Mouse (Mus musculus) kidney, postnatal 0 days (tissue): ENCODE data around the gene Pomt1. TPM values are rescaled to one million over a fixed set of nuclear protein-coding genes. Genes with fewer than 3 reads are reported as not detected.
A peak's percentile ranks its signal among the peaks of the same experiment; 100 is the strongest.

Source experiments
- ATAC-seq: fragments of 200-750 bp; cut with Nextera tagmentation; replicated peaks from 2 replicates; pipeline ENCODE4 v1.8.0; 2017; ENCODE audit warnings: low read depth, moderate number of reproducible peaks, moderate TSS enrichment, moderate library complexity; ENCODE audit not compliant: low FRiP score
- DNase-seq: peaks from one replicate; pipeline ENCODE4 v3.0.0-alpha.2; 2016; ENCODE audit warnings: low spot score
- H3K27ac ChIP-seq: fragments of 300-500 bp; sonication (generic); 2 replicates; pipeline ENCODE4 v1.5.1; 2014; ENCODE audit warnings: mild to moderate bottlenecking
- H3K27me3 ChIP-seq: fragments of 300-500 bp; sonication (generic); 2 replicates; pipeline ENCODE4 v1.6.1; 2014; ENCODE audit warnings: low read length, mixed read lengths; ENCODE audit not compliant: insufficient read depth
- H3K36me3 ChIP-seq: fragments of 300-500 bp; sonication (generic); 2 replicates; pipeline ENCODE4 v1.6.1; 2014; ENCODE audit warnings: low read length, mixed read lengths; ENCODE audit not compliant: insufficient read depth
- H3K4me1 ChIP-seq: fragments of 300-500 bp; sonication (generic); replicated peaks from 2 replicates; pipeline ENCODE4 v1.6.1; 2014; ENCODE audit warnings: antibody characterized with exemption, low read length, mixed read lengths; ENCODE audit not compliant: insufficient read depth
- H3K4me2 ChIP-seq: fragments of 300-500 bp; sonication (generic); 2 replicates; pipeline ENCODE4 v1.6.1; 2014; ENCODE audit warnings: mild to moderate bottlenecking, low read length, moderate library complexity, mixed read lengths
- H3K4me3 ChIP-seq: fragments of 300-500 bp; sonication (generic); replicated peaks from 2 replicates; pipeline ENCODE4 v1.5.1; 2014; ENCODE audit warnings: low read depth, low read length
- H3K9ac ChIP-seq: fragments of 300-500 bp; sonication (generic); 2 replicates; pipeline ENCODE4 v1.6.1; 2014; ENCODE audit warnings: low read depth, low read length
- H3K9me3 ChIP-seq: fragments of 300-500 bp; sonication (generic); replicated peaks from 2 replicates; pipeline ENCODE4 v1.6.1; 2016; ENCODE audit warnings: low read length, inconsistent platforms, mixed read lengths
- CTCF ChIP-seq: IDR thresholded peaks from 2 replicates; pipeline ENCODE4 v1.5.1; 2016; ENCODE audit warnings: antibody characterized with exemption, low read depth, mild to moderate bottlenecking, moderate library complexity
- WGBS: fragments of 180-500 bp; shearing (Covaris S2); extraction: QIAGEN DNeasy Blood & Tissue Kit; methylation state at CpG from one replicate; pipeline ENCODE4 v1.1.7; 2014; 5-methylcytosine and 5-hydroxymethylcytosine counted together
- polyA plus RNA-seq: library from polyadenylated mRNA; unstranded; fragments of >200 nt; fragmentation: Nextera tagmentation; extraction: Ambion mirVana; gene quantifications from 2 replicates; pipeline ENCODE4 v1.2.1, GENCODE M21; 2015

The Pomt1 gene
- polyA plus RNA-seq, 1 experiment from 2014 or later = 18.5 TPM

DNA sequence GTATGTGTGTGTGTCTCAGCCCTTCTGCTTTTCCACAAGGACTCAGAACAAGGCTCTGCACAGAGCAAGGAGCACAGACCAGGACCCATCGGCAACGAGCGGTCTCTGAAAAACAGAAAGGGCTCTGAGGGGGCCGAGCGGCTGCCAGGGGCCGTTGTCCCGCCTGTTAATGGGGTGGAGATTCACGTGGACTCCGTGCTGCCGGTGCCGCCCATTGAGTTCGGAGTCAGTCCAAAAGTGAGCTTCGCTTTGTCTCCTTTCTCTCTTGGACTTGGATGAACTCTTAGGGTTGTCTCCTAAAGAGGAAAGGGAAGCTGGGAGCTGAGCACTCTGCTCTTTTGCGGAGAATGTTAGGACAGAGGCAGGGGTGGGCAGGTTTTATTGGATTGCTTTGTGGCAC is 16.9 kb upstream of the Pomt1 start:
- Histone ChIP-seq H3K9me3 (no peaks in the 10 kb centered on the region), H3K4me3 (no peak overlapping the region), H3K4me1 (no peaks in the 10 kb centered on the region), H3K36me3 (peaks cover 100% of the 10 kb centered on the region), H3K27ac (no peak overlapping the region), H3K4me2 (no peak overlapping the region), H3K9ac (no peak overlapping the region), H3K27me3 (no peaks in the 10 kb centered on the region)
- WGBS = 92% methylated on average over 14 of the region's 14 CpGs
- DNase-seq (no peak), ATAC-seq (no peak)
- no peak for TF ChIP-seq CTCF

DNA sequence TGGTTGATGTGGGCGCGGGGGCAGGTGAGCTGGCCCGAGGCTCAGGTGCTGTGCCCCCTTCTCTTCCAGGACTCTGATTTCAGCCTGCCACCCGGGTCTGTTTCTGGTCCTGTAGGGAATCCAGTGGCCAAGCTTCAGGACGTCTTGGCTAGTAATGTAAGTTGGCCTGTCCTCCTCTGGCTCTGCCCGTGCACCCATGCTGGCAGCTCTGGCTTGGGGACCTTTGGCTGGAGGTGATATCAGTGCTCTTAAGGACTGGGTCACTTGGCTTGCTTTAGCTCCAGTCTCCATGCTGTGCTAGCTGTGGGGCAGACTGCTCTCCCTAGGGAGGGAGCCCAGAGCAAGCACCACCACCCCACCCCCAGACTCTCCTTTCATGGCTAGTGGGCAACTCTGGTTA is 16.4 kb upstream of the Pomt1 start:
- no peak for ATAC-seq
- WGBS = 92% methylated on average over 6 of the region's 6 CpGs
- H3K4me1 ChIP-seq = no peaks in the 10 kb centered on the region
- no peak overlapping the region for H3K27ac ChIP-seq
- H3K9me3 ChIP-seq = no peaks in the 10 kb centered on the region
- DNase-seq = no peak
- TF ChIP-seq CTCF = no peak
- no peak overlapping the region for H3K9ac ChIP-seq
- H3K4me3 ChIP-seq = no peak overlapping the region
- H3K4me2 ChIP-seq = no peak overlapping the region
- H3K27me3 ChIP-seq = no peaks in the 10 kb centered on the region
- peaks cover 100% of the 10 kb centered on the region for H3K36me3 ChIP-seq

DNA sequence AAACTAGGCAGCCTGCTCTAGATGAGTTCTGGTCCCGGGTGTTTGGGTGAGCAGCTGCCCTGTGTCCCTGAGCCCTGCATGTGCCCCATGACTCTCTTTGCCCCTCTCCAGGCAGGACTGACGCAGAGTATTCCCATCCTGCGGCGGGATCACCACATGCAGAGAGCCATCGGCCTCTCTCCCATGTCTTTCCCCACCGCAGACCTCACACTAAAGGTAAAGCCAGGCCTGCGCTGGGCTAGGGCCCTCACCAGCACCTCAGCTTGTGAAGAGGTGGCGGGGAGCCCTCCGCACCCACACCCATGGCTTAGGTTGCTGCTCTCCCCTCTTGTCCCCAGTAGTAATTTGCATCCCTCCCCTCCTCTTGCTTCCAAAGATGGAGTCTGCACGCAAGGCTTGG is 15.4 kb upstream of the Pomt1 start:
- Histone ChIP-seq H3K4me2 (no peak overlapping the region), H3K4me1 (no peaks in the 10 kb centered on the region), H3K27me3 (no peaks in the 10 kb centered on the region), H3K4me3 (no peak overlapping the region), H3K9ac (no peak overlapping the region), H3K36me3 (peaks cover 100% of the 10 kb centered on the region), H3K9me3 (no peaks in the 10 kb centered on the region), H3K27ac (no peak overlapping the region)
- DNase-seq = no peak
- 98% methylated on average over 10 of the region's 10 CpGs for WGBS
- no peak for ATAC-seq
- no peak for TF ChIP-seq CTCF

DNA sequence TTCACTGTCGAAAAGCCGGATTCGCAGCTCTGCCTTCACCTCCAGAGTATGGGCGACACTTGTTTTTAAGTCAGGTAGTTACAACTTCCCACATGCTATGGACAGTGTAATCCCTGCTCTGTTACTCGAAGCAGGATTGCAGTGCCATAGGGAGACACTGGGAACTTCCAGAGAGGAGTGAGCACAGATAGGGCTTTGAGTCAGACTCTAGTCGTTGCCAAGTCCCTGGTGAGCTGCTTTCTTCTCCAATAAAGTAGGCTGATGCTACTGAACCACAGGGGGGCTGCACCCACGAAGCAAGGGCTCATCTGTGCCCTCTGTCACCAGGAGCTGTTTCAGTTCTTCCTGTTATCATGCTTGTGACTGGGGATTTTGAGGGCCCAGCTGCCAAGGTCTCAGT is 14.8 kb upstream of the Pomt1 start:
- Histone ChIP-seq H3K4me3 (no peak overlapping the region), H3K27me3 (no peaks in the 10 kb centered on the region), H3K4me1 (no peaks in the 10 kb centered on the region), H3K9me3 (no peaks in the 10 kb centered on the region), H3K36me3 (peaks cover 100% of the 10 kb centered on the region), H3K27ac (no peak overlapping the region), H3K9ac (no peak overlapping the region), H3K4me2 (no peak overlapping the region)
- no peak for TF ChIP-seq CTCF
- no peak for ATAC-seq
- 81% methylated on average over 7 of the region's 7 CpGs for WGBS
- no peak for DNase-seq

DNA sequence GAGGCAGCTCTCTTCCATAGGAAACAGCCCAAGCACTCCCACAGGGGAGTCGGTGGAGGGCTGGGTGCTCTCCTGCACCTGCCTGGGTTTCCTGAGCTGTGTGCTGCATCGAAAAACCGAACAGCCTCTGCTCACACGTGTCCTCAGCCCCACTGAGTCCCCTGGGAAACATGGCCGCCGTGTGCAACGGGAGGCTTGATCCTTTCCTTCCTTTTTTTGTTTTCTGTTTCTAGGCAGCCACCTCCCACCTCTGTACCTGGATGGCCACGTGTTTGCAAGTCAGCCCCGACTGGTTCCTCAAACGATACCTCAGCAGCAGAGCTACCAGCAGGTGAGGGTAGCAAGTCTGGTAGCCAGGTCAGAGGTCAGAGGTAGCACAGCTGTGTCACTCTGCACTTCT is 14.3 kb upstream of the Pomt1 start:
- Histone ChIP-seq H3K36me3 (peaks cover 95% of the 10 kb centered on the region), H3K9ac (no peak overlapping the region), H3K4me3 (no peak overlapping the region), H3K4me2 (no peak overlapping the region), H3K9me3 (no peaks in the 10 kb centered on the region), H3K27me3 (no peaks in the 10 kb centered on the region), H3K27ac (no peak overlapping the region), H3K4me1 (no peaks in the 10 kb centered on the region)
- DNase-seq (no peak), ATAC-seq (no peak)
- no peak for TF ChIP-seq CTCF
- 85% methylated on average over 10 of the region's 10 CpGs for WGBS

DNA sequence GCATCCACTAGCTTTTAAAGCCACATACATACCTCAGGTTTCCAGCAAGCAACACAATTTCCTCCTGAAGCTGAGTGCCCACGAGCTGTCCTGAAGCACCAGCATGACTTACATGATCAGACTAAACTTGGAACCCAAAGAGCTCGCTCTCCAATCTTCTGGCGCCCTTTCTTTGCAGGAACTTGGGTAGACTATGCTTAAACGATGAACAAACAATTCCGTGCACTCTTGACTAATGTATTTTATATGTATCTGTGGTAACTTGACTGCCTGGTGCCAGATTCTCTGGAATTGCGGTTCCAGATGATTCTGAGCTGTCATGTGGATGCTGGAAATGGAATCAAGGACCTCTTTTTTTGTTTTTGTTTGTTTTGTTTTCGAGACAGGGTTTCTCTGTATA is 957 bp upstream of the Pomt1 start:
- WGBS = 25% methylated on average over 7 of the region's 7 CpGs
- Histone ChIP-seq H3K27me3 (no peaks in the 10 kb centered on the region), H3K4me1 (peaks cover 10% of the 10 kb centered on the region; the same call in 1 of the 2 replicates), H3K27ac (peak overlapping the region; percentile 86; the same call in 1 of the 2 replicates), H3K9me3 (no peaks in the 10 kb centered on the region), H3K36me3 (peaks cover 30% of the 10 kb centered on the region), H3K4me3 (peak overlapping the region; percentile 46), H3K4me2 (peak overlapping the region; percentile 93), H3K9ac (peak overlapping the region; percentile 75; the same call in 1 of the 2 replicates)
- TF ChIP-seq CTCF = no peak
- DNase-seq (no peak), ATAC-seq (no peak)
